Mouse (Mus musculus) T-cell, adult 2 months (primary cell): ENCODE measurements at regions not wholly inside any gene's neighbourhood (a gene's known extent, or its start where the extent isn't known, plus 50 kb on each side); places are given as distances from the start of the nearest gene placed in this dataset.

Source experiments
- DNase-seq: peaks from one replicate; pipeline ENCODE4 v3.0.0; 2022; ENCODE audit warnings: low spot score

DNA sequence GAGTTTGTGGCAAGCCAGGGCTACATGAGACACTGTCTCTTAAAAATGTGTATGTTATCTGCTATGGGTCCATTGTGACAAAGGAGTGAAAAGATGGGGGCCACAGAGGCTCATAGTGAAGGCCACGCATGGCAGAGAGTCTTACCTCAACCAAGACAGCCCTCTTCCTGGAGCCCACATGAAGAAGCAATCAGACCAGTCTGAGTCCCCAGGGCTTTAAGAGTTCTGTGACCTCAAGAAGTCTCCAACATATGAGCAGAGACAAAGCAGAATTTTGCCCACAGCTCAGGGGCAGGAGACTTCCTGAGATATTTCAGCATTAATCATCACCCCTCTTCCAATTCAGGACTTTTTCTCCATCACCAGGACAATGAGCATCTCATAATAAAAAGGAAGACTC lies 50.4 kb upstream of the Ankrd34c start:
- DNase-seq: no peak
